Mouse (Mus musculus): ENCODE measurements around the gene Unc13a. TPM values are rescaled to one million over a fixed set of nuclear protein-coding genes. Genes with fewer than 3 reads are reported as not detected.

Gene Unc13a
- polyA plus RNA-seq, 1 experiment from 2014 or later = 0.50 TPM

- no peak overlapping the region for H3K4me2 ChIP-seq (ENCODE audit: low read length)
- no peak overlapping the region for H3K27ac ChIP-seq
- WGBS = 86% methylated on average over 9 of the region's 9 CpGs
- H3K4me1 ChIP-seq (replicated peaks; ENCODE audit: insufficient read depth, low read length) = peaks cover 21% of the 10 kb centered on the region
- H3K9ac ChIP-seq (ENCODE audit: low read depth, low read length) = no peak overlapping the region
- no peaks in the 10 kb centered on the region for H3K27me3 ChIP-seq (ENCODE audit: insufficient read depth, low read length)
- peaks cover 11% of the 10 kb centered on the region; the same call in 1 of the 2 replicates for H3K9me3 ChIP-seq (replicated peaks; ENCODE audit: low read length)
- H3K36me3 ChIP-seq (ENCODE audit: insufficient read depth, low read length) = peaks cover 37% of the 10 kb centered on the region
- TF ChIP-seq CTCF (IDR thresholded peaks at IDR 0.05; ENCODE audit: low read depth) = no peak
- ATAC-seq (replicated peaks; ENCODE audit: low FRiP score, low read depth) = no peak
- no peak overlapping the region for H3K4me3 ChIP-seq (replicated peaks; ENCODE audit: low read depth, low read length)
- no peak for DNase-seq (ENCODE audit: low spot score)
Observed at GRCm38 (mm10) chr8:71626753-71627152, 44.8 kb downstream of the Unc13a start.

GRCm38 (mm10) chr8:71625088-71625487 is 46.5 kb downstream of the Unc13a start:
- Histone ChIP-seq H3K27me3 (ENCODE audit: insufficient read depth, low read length) (no peaks in the 10 kb centered on the region), H3K4me3 (replicated peaks; ENCODE audit: low read depth, low read length) (no peak overlapping the region), H3K4me1 (replicated peaks; ENCODE audit: insufficient read depth, low read length) (peaks cover 20% of the 10 kb centered on the region), H3K4me2 (ENCODE audit: low read length) (no peak overlapping the region), H3K9me3 (replicated peaks; ENCODE audit: low read length) (peaks cover 11% of the 10 kb centered on the region; the same call in 1 of the 2 replicates), H3K36me3 (ENCODE audit: insufficient read depth, low read length) (peaks cover 49% of the 10 kb centered on the region), H3K27ac (no peak overlapping the region), H3K9ac (ENCODE audit: low read depth, low read length) (no peak overlapping the region)
- ATAC-seq (replicated peaks; ENCODE audit: low FRiP score, low read depth) (no peak), DNase-seq (ENCODE audit: low spot score) (no peak)
- WGBS = 81% methylated on average over 1 of the region's 1 CpGs
- TF ChIP-seq CTCF (IDR thresholded peaks at IDR 0.05; ENCODE audit: low read depth) = no peak

GRCm38 (mm10) chr8:71619786-71620185 is 51.8 kb downstream of the Unc13a start:
- ATAC-seq (replicated peaks; ENCODE audit: low FRiP score, low read depth) = no peak
- no peak overlapping the region for H3K4me3 ChIP-seq (replicated peaks; ENCODE audit: low read depth, low read length)
- H3K9me3 ChIP-seq (replicated peaks; ENCODE audit: low read length) = peaks cover 11% of the 10 kb centered on the region; the same call in 1 of the 2 replicates
- H3K27ac ChIP-seq = no peak overlapping the region
- H3K9ac ChIP-seq (ENCODE audit: low read depth, low read length) = no peak overlapping the region
- peaks cover 76% of the 10 kb centered on the region for H3K36me3 ChIP-seq (ENCODE audit: insufficient read depth, low read length)
- 96% methylated on average over 2 of the region's 2 CpGs for WGBS
- H3K4me2 ChIP-seq (ENCODE audit: low read length) = no peak overlapping the region
- DNase-seq (ENCODE audit: low spot score) = no peak
- H3K4me1 ChIP-seq (replicated peaks; ENCODE audit: insufficient read depth, low read length) = no peaks in the 10 kb centered on the region
- TF ChIP-seq CTCF (IDR thresholded peaks at IDR 0.05; ENCODE audit: low read depth) = no peak
- H3K27me3 ChIP-seq (ENCODE audit: insufficient read depth, low read length) = no peaks in the 10 kb centered on the region

GRCm38 (mm10) chr8:71613418-71613817 is 58.1 kb downstream of the Unc13a start:
- H3K4me1 ChIP-seq (replicated peaks; ENCODE audit: insufficient read depth, low read length) = peaks cover 8% of the 10 kb centered on the region; the same call in 1 of the 2 replicates
- no peak for ATAC-seq (replicated peaks; ENCODE audit: low FRiP score, low read depth)
- H3K27ac ChIP-seq = no peak overlapping the region
- H3K9ac ChIP-seq (ENCODE audit: low read depth, low read length) = no peak overlapping the region
- 34% methylated on average over 4 of the region's 4 CpGs for WGBS
- no peak overlapping the region for H3K4me2 ChIP-seq (ENCODE audit: low read length)
- H3K4me3 ChIP-seq (replicated peaks; ENCODE audit: low read depth, low read length) = no peak overlapping the region
- TF ChIP-seq CTCF (IDR thresholded peaks at IDR 0.05; ENCODE audit: low read depth) = no peak
- no peaks in the 10 kb centered on the region for H3K27me3 ChIP-seq (ENCODE audit: insufficient read depth, low read length)
- DNase-seq (ENCODE audit: low spot score) = no peak
- peaks cover 30% of the 10 kb centered on the region for H3K36me3 ChIP-seq (ENCODE audit: insufficient read depth, low read length)
- H3K9me3 ChIP-seq (replicated peaks; ENCODE audit: low read length) = no peaks in the 10 kb centered on the region

- peak overlapping the region; percentile 88; the same call in 1 of the 2 replicates for H3K9ac ChIP-seq (ENCODE audit: low read depth, low read length)
- H3K9me3 ChIP-seq (replicated peaks; ENCODE audit: low read length) = no peaks in the 10 kb centered on the region
- no peaks in the 10 kb centered on the region for H3K27me3 ChIP-seq (ENCODE audit: insufficient read depth, low read length)
- H3K4me1 ChIP-seq (replicated peaks; ENCODE audit: insufficient read depth, low read length) = peaks cover 8% of the 10 kb centered on the region; the same call in 1 of the 2 replicates
- H3K27ac ChIP-seq = no peak overlapping the region
- DNase-seq (ENCODE audit: low spot score) (no peak), ATAC-seq (replicated peaks; ENCODE audit: low FRiP score, low read depth) (no peak)
- peak overlapping the region; percentile 85 for H3K4me3 ChIP-seq (replicated peaks; ENCODE audit: low read depth, low read length)
- peaks cover 17% of the 10 kb centered on the region for H3K36me3 ChIP-seq (ENCODE audit: insufficient read depth, low read length)
- no peak for TF ChIP-seq CTCF (IDR thresholded peaks at IDR 0.05; ENCODE audit: low read depth)
- WGBS = 41% methylated on average over 5 of the region's 5 CpGs
- H3K4me2 ChIP-seq (ENCODE audit: low read length) = peak overlapping the region; percentile 87
Observed at GRCm38 (mm10) chr8:71612141-71612540, 59.4 kb downstream of the Unc13a start.

- peak; percentile 100 for ATAC-seq (replicated peaks; ENCODE audit: low FRiP score, low read depth)
- DNase-seq (ENCODE audit: low spot score) = peak; percentile 99
- peaks cover 11% of the 10 kb centered on the region; the same call in 1 of the 2 replicates for H3K36me3 ChIP-seq (ENCODE audit: insufficient read depth, low read length)
- peak within 1 kb of the TSS; percentile 85 for H3K4me3 ChIP-seq (replicated peaks; ENCODE audit: low read depth, low read length)
- peaks cover 8% of the 10 kb centered on the region; the same call in 1 of the 2 replicates for H3K4me1 ChIP-seq (replicated peaks; ENCODE audit: insufficient read depth, low read length)
- peak within 1 kb of the TSS; percentile 77 for H3K27ac ChIP-seq
- H3K9me3 ChIP-seq (replicated peaks; ENCODE audit: low read length) = no peaks in the 10 kb centered on the region
- peak within 1 kb of the TSS; percentile 87 for H3K4me2 ChIP-seq (ENCODE audit: low read length)
- no peaks in the 10 kb centered on the region for H3K27me3 ChIP-seq (ENCODE audit: insufficient read depth, low read length)
- WGBS = under 1% methylated on average over 82 of the region's 82 CpGs
- H3K9ac ChIP-seq (ENCODE audit: low read depth, low read length) = peak within 1 kb of the TSS; percentile 88
- no peak for TF ChIP-seq CTCF (IDR thresholded peaks at IDR 0.05; ENCODE audit: low read depth)
Observed at GRCm38 (mm10) chr8:71610822-71611651, 60.5 kb downstream of the Unc13a start, which contains the start of gene Colgalt1. Gene Colgalt1, plus strand, starts transcription at chr8:71610998.

Measured in kidney, postnatal 0 days (tissue).